Mouse (Mus musculus) ES-Bruce4 (cell line): ENCODE data around the gene Lama4.

Experiments used
- CTCF ChIP-seq: IDR thresholded peaks from one replicate; pipeline ENCODE4 v1.8.1; 2011; ENCODE audit warnings: low read depth, low read length
- POLR2A ChIP-seq: IDR thresholded peaks from one replicate; pipeline ENCODE4 v1.8.1; 2011; ENCODE audit warnings: low read length; ENCODE audit not compliant: insufficient read depth

- TF ChIP-seq CTCF (no peak), POLR2A (no peak)
Observed at GRCm38 (mm10) chr10:38944701-38945100, 20.6 kb upstream of the Lama4 start.
